Mouse (Mus musculus) stomach, embryonic 15.5 days (tissue): ENCODE results near the gene Rexo1. TPM values are rescaled to one million over a fixed set of nuclear protein-coding genes. Genes with fewer than 3 reads are reported as not detected.

ENCODE experiments used
- ATAC-seq: fragments of 200-750 bp; cut with Nextera tagmentation; 2 replicates; pipeline ENCODE4 v1.8.0; 2017; ENCODE audit warnings: low read depth, moderate number of reproducible peaks, moderate TSS enrichment; ENCODE audit not compliant: insufficient read depth, low FRiP score
- H3K27ac ChIP-seq: fragments of 300-500 bp; sonication (generic); 2 replicates; pipeline ENCODE4 v1.5.1; 2015; ENCODE audit warnings: mild to moderate bottlenecking, inconsistent platforms
- H3K27me3 ChIP-seq: fragments of 300-500 bp; sonication (generic); replicated peaks from 2 replicates; pipeline ENCODE4 v1.6.1; 2015; ENCODE audit warnings: inconsistent platforms
- H3K36me3 ChIP-seq: fragments of 300-500 bp; sonication (generic); 2 replicates; pipeline ENCODE4 v1.6.1; 2015; ENCODE audit warnings: inconsistent platforms
- H3K4me1 ChIP-seq: fragments of 300-500 bp; sonication (generic); 2 replicates; pipeline ENCODE4 v1.6.1; 2015; ENCODE audit warnings: inconsistent platforms
- H3K4me2 ChIP-seq: fragments of 300-500 bp; sonication (generic); 2 replicates; pipeline ENCODE4 v1.6.1; 2015; ENCODE audit warnings: mild to moderate bottlenecking, inconsistent platforms
- H3K4me3 ChIP-seq: fragments of 300-500 bp; sonication (generic); replicated peaks from 2 replicates; pipeline ENCODE4 v1.5.1; 2015; ENCODE audit warnings: inconsistent platforms
- H3K9ac ChIP-seq: fragments of 300-500 bp; sonication (generic); 2 replicates; pipeline ENCODE4 v1.6.1; 2015; ENCODE audit warnings: inconsistent platforms
- H3K9me3 ChIP-seq: fragments of 300-500 bp; sonication (generic); 2 replicates; pipeline ENCODE4 v1.6.1; 2016; ENCODE audit warnings: inconsistent platforms
- WGBS: fragments of 180-500 bp; shearing (Covaris S2); methylation state at CpG from one replicate; pipeline ENCODE4 v1.1.7; 2015; 5-methylcytosine and 5-hydroxymethylcytosine counted together
- polyA plus RNA-seq: library from polyadenylated mRNA; unstranded; fragments of >200 nt; fragmentation: Nextera tagmentation; extraction: Ambion mirVana; gene quantifications from 2 replicates; pipeline ENCODE4 v1.2.1, GENCODE M21; 2015

Rexo1 gene
- polyA plus RNA-seq, 1 experiment from 2014 or later, result 23.2 TPM

DNA sequence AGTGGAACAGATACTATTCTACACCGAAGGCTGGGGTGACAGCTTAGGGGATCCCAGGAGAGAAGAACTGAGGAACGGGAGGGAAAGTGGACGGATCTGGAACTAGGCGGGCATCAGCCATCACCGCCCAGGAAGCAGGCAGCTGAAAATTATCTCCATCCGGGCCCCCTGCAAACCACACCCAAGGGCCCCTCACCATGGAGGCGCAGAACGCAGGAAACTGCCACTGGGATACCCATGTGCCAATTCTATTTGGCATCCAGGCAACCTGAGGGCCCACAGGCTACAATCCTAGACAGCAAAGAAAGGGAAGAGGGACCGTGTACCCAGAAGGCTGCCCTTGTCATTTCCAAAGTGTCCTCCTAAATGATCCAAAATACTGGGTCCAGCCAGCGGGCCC lies 9.1 kb upstream of the Rexo1 start:
- WGBS, result 79% methylated on average over 10 of the region's 10 CpGs
- Histone ChIP-seq H3K4me3 (peak overlapping the region; percentile 16; the same call in 1 of the 2 replicates), H3K9ac (no peak overlapping the region), H3K4me1 (peaks cover 57% of the 10 kb centered on the region), H3K4me2 (peak overlapping the region; percentile 49), H3K36me3 (peaks cover 15% of the 10 kb centered on the region), H3K9me3 (no peaks in the 10 kb centered on the region), H3K27ac (peak overlapping the region; percentile 2; the same call in 1 of the 2 replicates), H3K27me3 (no peaks in the 10 kb centered on the region)
- ATAC-seq, result no peak

DNA sequence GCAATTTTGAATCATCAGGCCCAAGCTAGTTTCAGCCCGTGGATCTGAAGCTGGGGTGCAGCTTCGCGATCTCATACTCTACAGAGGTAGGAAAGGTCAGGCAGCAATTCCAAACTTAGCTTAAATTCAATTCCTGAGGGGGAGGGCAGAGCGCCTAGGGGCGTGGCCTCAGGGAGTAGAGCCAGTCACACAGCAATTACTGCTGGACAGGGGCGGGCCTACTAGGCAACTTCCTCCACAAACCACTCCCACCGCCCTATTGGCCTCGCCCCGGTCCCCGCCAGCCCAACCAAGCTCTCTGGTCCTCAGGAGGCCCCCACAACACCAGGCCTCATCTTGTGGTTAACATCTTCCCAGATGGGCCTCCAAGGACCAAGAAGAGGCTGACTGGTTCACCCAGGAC lies 8.3 kb upstream of the Rexo1 start:
- Histone ChIP-seq H3K27me3 (no peaks in the 10 kb centered on the region), H3K36me3 (peaks cover 15% of the 10 kb centered on the region), H3K9ac (no peak overlapping the region), H3K9me3 (no peaks in the 10 kb centered on the region), H3K27ac (0 out of 2 replicates have a peak overlapping the region, but pooled peaks have one; percentile 2), H3K4me1 (peaks cover 51% of the 10 kb centered on the region), H3K4me2 (peak overlapping the region; percentile 49), H3K4me3 (peak overlapping the region; percentile 16; the same call in 1 of the 2 replicates)
- 34% methylated on average over 10 of the region's 10 CpGs for WGBS
- peak; percentile 70 for ATAC-seq

DNA sequence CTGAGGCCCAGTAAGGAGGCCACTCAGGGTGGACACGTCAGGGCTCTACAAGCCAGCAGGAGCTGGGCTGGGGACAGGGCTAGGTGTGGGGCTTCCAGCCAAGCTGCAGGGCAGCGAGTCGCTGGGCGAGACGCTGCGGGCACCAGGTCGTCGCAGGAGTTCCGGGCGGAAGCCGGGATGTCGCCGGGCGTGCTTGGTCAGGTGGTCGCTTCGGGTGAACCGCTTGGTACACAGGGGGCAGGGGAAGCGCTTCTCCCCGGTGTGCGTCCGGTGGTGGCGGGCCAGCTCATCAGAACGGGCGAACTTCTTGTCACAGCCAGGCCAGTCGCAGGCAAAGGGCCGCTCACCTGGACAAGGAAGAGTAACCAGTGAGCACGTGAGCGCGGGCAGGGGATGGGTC lies 7.5 kb upstream of the Rexo1 start:
- Histone ChIP-seq H3K9ac (no peak overlapping the region), H3K27me3 (no peaks in the 10 kb centered on the region), H3K27ac (no peak overlapping the region), H3K4me2 (no peak overlapping the region), H3K36me3 (peaks cover 15% of the 10 kb centered on the region), H3K4me1 (peaks cover 46% of the 10 kb centered on the region), H3K9me3 (no peaks in the 10 kb centered on the region), H3K4me3 (no peak overlapping the region)
- WGBS, result 93% methylated on average over 29 of the region's 29 CpGs
- no peak for ATAC-seq

DNA sequence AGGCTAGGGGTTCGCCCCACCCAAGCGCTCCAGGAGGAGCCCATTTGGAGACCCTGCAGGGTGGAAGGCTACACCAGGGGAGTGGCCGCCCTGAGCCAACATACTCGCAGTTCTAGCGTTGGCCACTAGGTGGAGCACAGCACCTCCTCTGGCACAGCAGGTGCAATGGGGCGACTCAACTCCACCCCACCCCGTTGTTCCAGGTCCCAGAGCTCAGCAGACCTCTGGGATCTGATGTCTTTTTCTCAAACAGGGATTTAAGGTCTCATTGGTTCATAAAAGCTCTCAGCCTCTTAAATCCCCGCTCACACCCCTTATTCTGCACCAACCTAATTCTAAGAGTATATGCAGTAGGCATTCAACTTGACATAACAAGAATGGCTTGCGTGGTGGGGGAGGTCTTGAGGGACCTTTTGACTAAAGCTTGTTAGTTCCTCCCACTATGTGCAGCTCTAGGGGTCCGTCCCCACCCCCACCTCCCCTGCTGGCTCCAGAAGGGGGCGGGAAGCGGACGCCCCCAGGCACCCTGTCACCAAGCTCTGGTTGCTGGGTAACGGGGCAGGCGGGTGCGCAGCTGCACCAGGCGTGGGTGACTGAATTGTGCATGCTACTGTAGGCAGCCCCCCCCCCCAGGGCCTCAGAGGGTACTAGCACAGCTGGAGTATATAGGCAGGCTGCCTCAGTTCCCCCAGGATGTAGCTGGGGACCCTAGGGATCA lies 5.2 kb upstream of the Rexo1 start:
- ATAC-seq, result 0 out of 2 replicates have a peak, but pooled peaks have one; percentile 21
- no peaks in the 10 kb centered on the region for H3K9me3 ChIP-seq
- H3K36me3 ChIP-seq, result peaks cover 15% of the 10 kb centered on the region
- H3K9ac ChIP-seq, result no peak overlapping the region
- peaks cover 39% of the 10 kb centered on the region for H3K4me1 ChIP-seq
- H3K27me3 ChIP-seq, result no peaks in the 10 kb centered on the region
- no peak overlapping the region for H3K27ac ChIP-seq
- 27% methylated on average over 17 of the region's 17 CpGs for WGBS
- no peak overlapping the region for H3K4me3 ChIP-seq
- no peak overlapping the region for H3K4me2 ChIP-seq

DNA sequence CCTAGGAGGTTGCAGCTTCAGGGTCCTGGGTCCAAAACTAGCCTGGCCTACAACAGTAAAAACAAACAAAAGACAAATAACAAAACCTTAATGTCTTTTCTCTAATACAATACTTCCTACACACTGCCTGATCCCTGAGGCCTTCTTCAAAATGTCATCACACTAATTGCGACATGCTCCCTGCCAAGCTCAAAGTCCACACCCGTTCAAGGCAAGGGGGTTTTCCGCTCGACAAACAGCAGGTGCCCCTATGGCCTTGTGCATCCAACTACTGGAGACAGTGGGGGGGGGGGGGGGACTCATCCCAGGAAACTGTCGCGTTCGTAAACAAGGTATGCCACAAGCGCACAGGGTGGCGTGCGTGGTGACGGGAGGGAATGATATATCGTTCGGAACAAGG lies 739 bp downstream of the Rexo1 start:
- ATAC-seq, result no peak

DNA sequence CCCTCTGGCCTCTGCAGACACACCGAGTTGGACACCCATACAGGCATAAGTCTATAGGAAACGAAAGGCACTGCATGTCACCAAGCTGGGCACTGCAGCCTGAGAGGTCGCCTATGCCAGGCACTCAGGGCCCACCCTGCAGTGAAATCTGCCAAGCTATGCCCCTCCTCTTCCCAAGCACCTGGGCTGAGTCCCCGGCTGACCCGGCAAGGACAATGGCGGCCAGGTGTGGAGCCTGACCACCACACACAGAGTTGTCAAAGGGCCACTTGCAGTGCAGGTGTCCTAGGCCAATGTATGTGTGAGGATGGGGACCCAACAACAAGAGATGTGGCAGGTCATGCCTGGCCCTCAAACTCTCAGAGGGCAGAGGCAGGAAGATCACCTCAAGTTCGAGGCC lies 1.9 kb downstream of the Rexo1 start:
- Histone ChIP-seq H3K27me3 (no peaks in the 10 kb centered on the region), H3K4me3 (no peak overlapping the region), H3K9ac (no peak overlapping the region), H3K4me1 (peaks cover 37% of the 10 kb centered on the region), H3K4me2 (peak overlapping the region; percentile 25), H3K27ac (no peak overlapping the region), H3K9me3 (no peaks in the 10 kb centered on the region), H3K36me3 (no peaks in the 10 kb centered on the region)
- ATAC-seq, result no peak
- WGBS, result 85% methylated on average over 7 of the region's 7 CpGs

More for the DNA sequence above, 739 bp downstream of the Rexo1 start:
- WGBS, result under 1% methylated on average over 13 of the region's 13 CpGs
- Histone ChIP-seq H3K36me3 (no peaks in the 10 kb centered on the region), H3K4me1 (peaks cover 38% of the 10 kb centered on the region), H3K27ac (0 out of 2 replicates have a peak overlapping the region, but pooled peaks have one; percentile 94), H3K9ac (peak overlapping the region; percentile 99), H3K27me3 (no peaks in the 10 kb centered on the region), H3K4me2 (peak overlapping the region; percentile 76), H3K4me3 (peak overlapping the region; percentile 87), H3K9me3 (no peaks in the 10 kb centered on the region)

DNA sequence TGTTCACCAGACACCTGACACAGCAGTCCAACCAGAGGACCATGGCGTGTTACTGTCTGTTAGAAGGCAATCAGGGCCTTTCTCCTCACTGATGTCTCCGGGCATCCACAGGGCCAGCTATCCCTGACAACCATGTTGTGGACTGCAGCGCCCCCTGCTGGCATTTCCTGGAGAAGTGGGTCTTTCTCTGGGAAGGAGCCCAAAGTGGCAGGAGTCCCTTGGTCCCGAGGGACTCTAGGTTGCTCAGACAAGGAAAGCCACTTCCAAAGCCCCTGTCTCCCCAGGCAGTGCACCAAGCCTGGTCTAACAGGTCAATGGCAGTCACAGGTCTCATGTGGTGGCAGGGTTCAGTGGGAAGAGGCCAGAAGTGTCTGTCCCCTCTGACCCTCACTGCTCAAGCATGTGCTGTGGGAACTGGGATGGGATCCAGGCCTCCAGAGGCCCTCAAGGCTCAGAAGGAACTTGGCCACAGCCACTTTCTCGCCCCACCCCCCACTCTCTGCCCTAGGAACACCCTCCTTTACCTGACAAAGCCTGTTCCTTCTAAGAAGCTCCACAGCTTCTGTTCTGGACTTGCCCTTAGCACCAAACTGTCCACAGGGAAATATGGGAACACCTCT lies 3.9 kb downstream of the Rexo1 start:
- Histone ChIP-seq H3K4me3 (no peak overlapping the region), H3K36me3 (no peaks in the 10 kb centered on the region), H3K9ac (no peak overlapping the region), H3K27me3 (no peaks in the 10 kb centered on the region), H3K4me2 (peak overlapping the region; percentile 16), H3K27ac (no peak overlapping the region), H3K9me3 (no peaks in the 10 kb centered on the region), H3K4me1 (peaks cover 35% of the 10 kb centered on the region)
- WGBS, result 32% methylated on average over 5 of the region's 5 CpGs
- ATAC-seq, result no peak

DNA sequence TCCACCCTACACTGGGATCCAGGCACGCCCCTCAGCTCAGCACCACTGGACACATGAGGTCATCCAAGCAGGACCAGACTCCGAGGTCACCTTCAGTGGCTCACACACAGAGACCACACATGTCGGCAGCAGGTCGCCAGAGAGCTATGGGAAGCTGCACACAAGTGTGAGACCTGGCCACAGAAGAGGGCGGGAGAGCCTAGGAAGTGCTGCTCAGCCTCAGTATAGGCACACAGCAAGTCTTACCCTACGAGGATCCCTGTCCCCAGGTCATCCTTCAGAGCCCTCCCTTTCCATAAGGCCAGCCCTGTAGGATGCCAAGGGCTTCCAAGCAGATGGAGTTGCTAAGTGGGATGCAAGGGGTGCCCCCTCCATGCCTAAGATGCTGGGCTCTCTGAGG lies 7.4 kb downstream of the Rexo1 start:
- H3K27me3 ChIP-seq, result no peaks in the 10 kb centered on the region
- no peak overlapping the region for H3K9ac ChIP-seq
- peak; percentile 6; the same call in 1 of the 2 replicates for ATAC-seq
- H3K4me1 ChIP-seq, result peaks cover 13% of the 10 kb centered on the region; the same call in 1 of the 2 replicates
- 0 out of 2 replicates have a peak overlapping the region, but pooled peaks have one; percentile 1 for H3K4me2 ChIP-seq
- H3K4me3 ChIP-seq, result no peak overlapping the region
- 87% methylated on average over 6 of the region's 6 CpGs for WGBS
- H3K36me3 ChIP-seq, result peaks cover 12% of the 10 kb centered on the region
- H3K9me3 ChIP-seq, result no peaks in the 10 kb centered on the region
- no peak overlapping the region for H3K27ac ChIP-seq

DNA sequence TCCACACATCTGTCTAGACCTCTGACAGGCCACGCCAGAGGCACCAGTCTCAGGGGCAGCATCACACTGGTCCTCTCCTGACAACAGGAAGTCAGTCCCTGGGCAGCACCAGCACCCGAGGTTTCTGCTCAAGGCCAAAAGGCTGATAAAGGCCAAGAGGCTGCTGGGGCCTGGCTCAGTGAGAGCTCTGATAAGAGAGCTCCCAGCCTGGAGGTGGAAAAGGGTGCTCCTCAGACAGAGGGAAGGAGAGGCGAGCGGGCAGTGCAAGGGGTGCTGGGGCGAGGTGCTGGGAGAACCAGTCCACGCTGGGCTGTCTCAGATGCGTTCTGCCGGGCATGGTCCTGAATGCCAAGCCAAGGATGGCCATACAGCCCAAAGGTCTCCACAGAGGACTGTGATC lies 7.8 kb downstream of the Rexo1 start:
- Histone ChIP-seq H3K36me3 (peaks cover 16% of the 10 kb centered on the region), H3K9me3 (no peaks in the 10 kb centered on the region), H3K27me3 (no peaks in the 10 kb centered on the region), H3K4me1 (peaks cover 11% of the 10 kb centered on the region; the same call in 1 of the 2 replicates), H3K4me2 (0 out of 2 replicates have a peak overlapping the region, but pooled peaks have one; percentile 1), H3K9ac (no peak overlapping the region), H3K27ac (no peak overlapping the region), H3K4me3 (no peak overlapping the region)
- WGBS, result 75% methylated on average over 8 of the region's 8 CpGs
- peak; percentile 67; the same call in 1 of the 2 replicates for ATAC-seq

DNA sequence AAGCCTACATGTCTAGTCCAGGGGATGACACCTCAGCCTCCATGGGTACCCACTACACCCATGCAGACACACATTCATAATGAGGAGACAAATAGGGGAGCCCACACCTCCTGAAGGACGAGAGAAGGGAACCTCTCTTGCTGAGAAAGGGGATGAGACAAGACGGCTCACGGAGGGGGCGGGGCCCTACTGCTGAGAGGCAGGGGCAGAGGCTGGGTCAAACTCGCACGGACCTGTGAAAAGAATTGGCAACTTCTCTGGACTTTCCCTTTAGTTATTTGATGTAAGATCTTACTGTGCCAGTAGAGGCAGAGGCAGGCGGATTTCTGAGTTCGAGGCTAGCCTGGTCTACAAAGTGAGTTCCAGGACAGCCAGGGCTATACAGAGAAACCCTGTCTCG lies 9.0 kb downstream of the Rexo1 start:
- ATAC-seq, result no peak
- WGBS, result 67% methylated on average over 9 of the region's 9 CpGs
- Histone ChIP-seq H3K27ac (no peak overlapping the region), H3K9me3 (no peaks in the 10 kb centered on the region), H3K4me1 (peaks cover under 1% of the 10 kb centered on the region; the same call in 1 of the 2 replicates), H3K36me3 (peaks cover 28% of the 10 kb centered on the region), H3K4me3 (no peak overlapping the region), H3K9ac (no peak overlapping the region), H3K27me3 (no peaks in the 10 kb centered on the region), H3K4me2 (no peak overlapping the region)

DNA sequence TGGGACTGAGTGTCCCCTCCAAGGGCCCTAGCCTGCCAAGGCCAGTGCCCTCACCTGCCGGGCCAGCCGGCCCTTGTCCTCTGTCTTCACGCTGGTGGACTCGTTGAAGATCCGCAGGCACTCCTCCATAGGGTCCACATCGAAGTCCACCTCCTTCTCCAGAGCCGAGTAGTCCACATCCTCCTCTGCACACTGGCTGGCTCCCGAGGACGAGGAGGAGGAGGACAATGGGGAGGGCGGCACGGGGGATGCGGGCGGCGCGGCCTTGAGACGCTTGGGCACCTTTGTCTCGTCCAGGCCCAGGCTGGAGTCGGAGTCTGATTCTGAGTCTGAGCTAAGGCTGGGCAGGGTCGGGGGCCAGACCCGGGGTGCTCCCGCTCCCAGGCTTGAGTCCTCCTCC lies 12.1 kb downstream of the Rexo1 start:
- no peak overlapping the region for H3K4me2 ChIP-seq
- no peak overlapping the region for H3K4me3 ChIP-seq
- no peaks in the 10 kb centered on the region for H3K4me1 ChIP-seq
- no peak for ATAC-seq
- 88% methylated on average over 21 of the region's 21 CpGs for WGBS
- H3K27me3 ChIP-seq, result no peaks in the 10 kb centered on the region
- H3K9ac ChIP-seq, result no peak overlapping the region
- H3K36me3 ChIP-seq, result peaks cover 54% of the 10 kb centered on the region
- H3K9me3 ChIP-seq, result no peaks in the 10 kb centered on the region
- H3K27ac ChIP-seq, result no peak overlapping the region

DNA sequence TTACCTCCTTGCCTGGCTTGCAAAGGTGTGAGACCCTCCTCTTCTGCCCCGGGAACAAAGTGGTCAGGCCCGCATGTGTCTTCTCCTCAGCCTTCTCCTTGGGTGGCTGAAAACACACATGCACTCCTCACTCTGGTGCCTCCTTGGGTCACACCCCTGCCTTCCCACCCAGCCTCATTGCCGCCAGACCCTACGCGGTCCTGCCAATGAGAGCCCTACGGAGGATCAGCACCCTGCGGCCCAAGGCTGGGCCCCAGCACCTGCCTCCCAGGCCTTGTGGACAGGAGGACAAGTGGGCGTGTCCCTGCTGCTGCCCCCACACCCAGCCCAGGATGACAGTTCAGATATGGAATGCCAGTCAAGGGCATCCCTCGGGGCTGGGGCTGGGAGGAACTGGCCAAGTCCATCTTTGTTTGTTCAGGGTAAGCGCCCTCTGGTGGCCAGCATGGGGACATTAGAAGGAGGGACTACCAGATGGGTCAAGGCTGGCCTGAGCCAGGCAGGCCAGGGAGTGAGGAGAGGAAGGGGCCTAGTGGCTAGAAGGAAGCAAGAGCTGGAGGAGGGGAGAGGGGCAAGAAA lies 12.8 kb downstream of the Rexo1 start:
- Histone ChIP-seq H3K9me3 (no peaks in the 10 kb centered on the region), H3K4me1 (no peaks in the 10 kb centered on the region), H3K27me3 (no peaks in the 10 kb centered on the region), H3K9ac (no peak overlapping the region), H3K4me3 (no peak overlapping the region), H3K27ac (no peak overlapping the region), H3K36me3 (peaks cover 62% of the 10 kb centered on the region), H3K4me2 (no peak overlapping the region)
- WGBS, result 68% methylated on average over 10 of the region's 10 CpGs
- no peak; the same call in 1 of the 2 replicates for ATAC-seq
